Mouse (Mus musculus) frontal cortex, postnatal 14 days (tissue): ENCODE measurements around the gene Nt5c3b.

Source experiments
- DNase-seq, 2 experiments: peaks; one replicate each; pipeline ENCODE4 v3.0.0; 2022; ENCODE audit warnings: low spot score in 2 of 2

Gene Nt5c3b

GRCm38 (mm10) chr11:100399727-100400538 lies 41.7 kb downstream of the Nt5c3b start:
- DNase-seq = no peak

DNA sequence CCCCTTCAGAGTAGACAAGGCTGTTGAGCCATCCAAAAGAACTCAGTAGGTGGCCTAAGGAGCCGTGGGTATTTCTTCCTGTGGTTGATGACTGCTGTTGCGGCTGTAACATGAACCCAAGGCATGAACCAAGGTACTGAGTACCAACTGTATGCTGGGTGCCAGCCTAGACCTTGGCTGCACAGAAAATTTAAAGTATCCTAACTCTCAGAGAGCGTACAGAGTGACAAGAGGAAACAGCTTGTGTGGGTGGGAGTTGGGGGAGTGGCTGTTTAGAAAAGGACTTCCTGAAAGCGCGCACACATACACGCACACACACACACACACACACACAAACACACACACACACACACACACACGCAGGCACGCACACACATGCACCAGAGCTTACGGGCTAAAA lies 42.3 kb downstream of the Nt5c3b start:
- DNase-seq = no peak

GRCm38 (mm10) chr11:100398517-100398916 lies 43.1 kb downstream of the Nt5c3b start:
- DNase-seq = no peak

DNA sequence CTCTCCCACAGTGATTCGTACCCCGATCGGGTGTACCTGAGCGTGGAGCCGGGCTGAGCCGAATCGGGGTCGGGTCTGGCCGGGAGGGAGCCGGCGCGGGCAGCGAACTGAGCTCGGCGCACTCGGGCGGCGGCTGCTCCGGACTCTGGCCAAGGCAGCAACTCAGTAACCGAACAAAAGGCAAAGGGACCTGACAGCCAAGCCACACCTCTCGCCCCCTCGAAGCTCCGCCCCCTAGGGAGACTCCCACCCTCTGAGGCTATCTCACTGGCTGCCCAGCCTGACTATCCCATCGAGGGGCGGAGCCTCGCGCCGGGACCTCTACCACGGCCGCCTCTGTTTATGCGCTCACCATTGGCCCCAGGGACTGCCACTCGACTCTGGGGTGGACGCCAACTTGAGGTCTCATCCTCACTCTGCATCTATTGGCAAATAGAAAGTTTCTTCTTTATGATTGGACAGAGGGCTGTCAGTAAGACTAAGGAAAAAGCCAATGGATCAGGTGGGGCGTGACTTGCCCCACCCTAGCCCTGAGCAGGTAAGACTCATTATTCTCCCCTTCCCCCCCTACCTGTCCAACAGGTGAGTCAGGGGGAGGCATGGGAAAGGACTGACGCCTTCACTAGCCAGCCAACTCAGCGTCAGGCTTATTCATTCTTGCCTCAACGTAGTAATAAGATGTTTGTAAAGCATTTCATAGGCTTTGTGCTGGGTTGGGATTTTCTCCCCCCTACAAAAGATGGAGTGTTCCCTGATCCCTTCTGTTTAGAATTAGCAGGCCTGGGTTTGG lies 43.8 kb downstream of the Nt5c3b start, which contains the start of gene Jup:
Gene Jup, minus strand, starts transcription at position 164 of the 790 bp plus-strand sequence.
- peak; percentile 99 to 100 for DNase-seq

GRCm38 (mm10) chr11:100396886-100397599 lies 44.6 kb downstream of the Nt5c3b start:
- DNase-seq = no peak

- DNase-seq = no peak
Measured at GRCm38 (mm10) chr11:100395861-100396631, 45.6 kb downstream of the Nt5c3b start.

DNA sequence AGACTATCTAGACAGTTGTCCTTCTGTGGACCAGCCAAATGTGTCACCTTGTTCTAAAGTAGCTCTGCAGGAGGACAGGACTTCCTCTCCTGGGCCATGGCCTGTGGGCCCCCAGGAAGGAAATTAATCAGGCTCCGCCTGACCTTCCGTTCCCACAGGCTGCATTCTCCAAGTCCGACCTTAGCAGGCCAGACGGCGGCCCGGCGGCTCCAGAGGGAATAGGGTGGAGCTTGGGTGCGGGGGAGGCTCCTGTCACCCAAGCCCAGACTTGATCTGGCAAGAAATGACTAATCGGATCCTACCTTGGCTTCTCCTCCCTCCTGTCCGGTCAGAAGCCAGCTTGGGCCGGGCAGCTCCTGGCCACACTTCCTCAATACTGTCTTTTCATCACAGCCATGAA lies 46.4 kb downstream of the Nt5c3b start:
- no peak for DNase-seq

DNA sequence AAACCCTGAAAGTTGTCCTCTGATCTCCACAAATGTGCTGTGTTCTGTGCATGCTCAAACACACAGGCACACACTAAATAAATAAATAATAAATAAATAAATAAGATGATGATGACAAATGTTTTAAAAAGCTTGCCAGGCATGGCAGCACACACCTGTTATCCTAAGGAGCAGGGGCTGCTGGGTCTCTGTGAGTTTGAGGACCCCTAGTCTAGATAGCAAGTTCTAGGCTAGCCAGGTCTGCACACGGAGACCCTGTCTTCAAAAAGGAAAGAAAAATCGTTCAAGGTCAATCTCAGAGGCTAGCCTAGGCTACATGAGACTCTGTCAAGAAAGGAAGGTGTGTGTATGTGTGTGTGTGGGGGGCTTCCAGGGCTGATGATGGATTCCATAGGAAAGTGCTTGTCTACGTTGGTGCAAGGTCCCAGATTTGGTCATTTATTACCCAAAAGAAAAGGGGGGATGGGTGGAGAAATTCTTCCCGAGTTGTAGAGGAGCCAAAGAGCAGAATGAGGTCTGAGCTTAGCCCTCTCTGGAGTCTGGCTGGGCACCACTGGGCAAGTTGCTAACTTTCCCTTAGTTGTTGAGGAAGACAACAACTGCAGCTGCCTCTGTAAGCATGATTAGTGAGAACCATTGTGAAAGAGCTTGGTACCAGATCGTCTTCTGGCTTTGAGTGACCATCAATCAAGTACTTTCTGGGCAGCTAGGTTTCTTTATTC lies 47.1 kb downstream of the Nt5c3b start:
- no peak for DNase-seq

- DNase-seq = no peak
Measured at GRCm38 (mm10) chr11:100393733-100394132, 47.9 kb downstream of the Nt5c3b start.

- no peak for DNase-seq
Measured at GRCm38 (mm10) chr11:100392958-100393357, 48.6 kb downstream of the Nt5c3b start.

DNA sequence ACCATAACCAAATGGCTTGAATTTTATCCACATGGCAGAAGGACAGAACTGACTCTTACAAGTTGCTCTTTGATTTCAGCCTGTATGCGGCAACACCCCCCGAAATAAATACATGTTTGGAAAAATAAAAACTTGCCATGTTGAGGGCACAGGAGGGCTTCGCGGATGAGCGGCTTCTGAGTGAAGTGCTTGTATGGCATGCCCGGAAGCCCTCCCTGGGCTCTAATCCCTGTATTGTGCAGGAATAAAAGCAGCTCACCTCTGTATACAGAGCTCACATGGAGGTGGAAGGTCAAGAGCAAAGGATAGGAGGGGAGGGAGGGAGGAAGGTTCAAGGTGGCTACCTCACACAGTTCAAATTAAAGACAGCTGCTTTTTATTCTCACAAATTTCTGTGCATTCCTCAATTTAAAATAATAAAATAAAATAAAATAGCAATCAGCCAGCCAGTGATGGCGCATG lies 49.7 kb downstream of the Nt5c3b start:
- no peak for DNase-seq

DNA sequence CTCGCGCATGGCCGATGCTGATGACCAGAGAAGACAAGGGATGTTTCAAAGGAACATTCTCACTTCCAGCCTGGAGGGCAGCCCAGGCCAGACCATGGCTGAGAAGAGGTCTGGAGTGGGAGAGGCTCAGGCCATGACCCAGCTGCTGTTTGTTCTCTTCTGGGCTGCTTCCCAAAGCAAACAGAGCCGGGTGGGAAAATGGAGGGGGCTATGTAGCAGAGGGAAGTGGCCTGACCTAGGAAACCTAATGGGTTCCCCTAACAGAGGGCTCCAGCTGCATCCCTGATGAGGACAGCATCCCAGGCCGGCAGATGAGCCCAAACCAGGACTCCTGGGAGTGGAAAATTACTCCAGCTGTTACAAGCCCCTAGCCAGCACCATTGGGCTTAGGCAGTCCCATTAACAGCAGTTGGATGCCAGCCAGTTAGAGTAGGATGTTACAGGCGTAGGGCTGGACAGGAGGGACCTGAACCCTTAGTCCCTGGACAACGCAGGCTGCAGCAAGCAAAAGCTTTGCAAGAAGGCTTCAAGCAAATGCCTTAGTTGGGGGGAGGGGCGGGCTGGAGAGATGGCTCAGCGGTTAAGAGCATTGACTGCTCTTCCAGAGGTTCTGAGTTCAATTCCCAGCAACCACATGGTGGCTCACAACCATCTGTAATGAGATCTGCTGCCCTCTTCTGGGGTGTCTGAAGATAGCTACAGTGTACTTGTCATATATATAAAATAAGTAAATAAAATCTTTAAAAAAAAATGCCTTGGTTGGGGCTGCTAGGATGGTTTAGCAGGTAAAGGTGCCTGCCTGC lies 50.3 kb downstream of the Nt5c3b start:
- DNase-seq = no peak

- no peak for DNase-seq
Measured at GRCm38 (mm10) chr11:100389931-100390445, 51.6 kb downstream of the Nt5c3b start.

- no peak for DNase-seq
Measured at GRCm38 (mm10) chr11:100388588-100388987, 53.0 kb downstream of the Nt5c3b start.

- no peak for DNase-seq
Measured at GRCm38 (mm10) chr11:100387589-100388375, 53.8 kb downstream of the Nt5c3b start.

GRCm38 (mm10) chr11:100387111-100387510 lies 54.5 kb downstream of the Nt5c3b start:
- no peak for DNase-seq

GRCm38 (mm10) chr11:100386586-100386985 lies 55.0 kb downstream of the Nt5c3b start:
- no peak for DNase-seq

DNA sequence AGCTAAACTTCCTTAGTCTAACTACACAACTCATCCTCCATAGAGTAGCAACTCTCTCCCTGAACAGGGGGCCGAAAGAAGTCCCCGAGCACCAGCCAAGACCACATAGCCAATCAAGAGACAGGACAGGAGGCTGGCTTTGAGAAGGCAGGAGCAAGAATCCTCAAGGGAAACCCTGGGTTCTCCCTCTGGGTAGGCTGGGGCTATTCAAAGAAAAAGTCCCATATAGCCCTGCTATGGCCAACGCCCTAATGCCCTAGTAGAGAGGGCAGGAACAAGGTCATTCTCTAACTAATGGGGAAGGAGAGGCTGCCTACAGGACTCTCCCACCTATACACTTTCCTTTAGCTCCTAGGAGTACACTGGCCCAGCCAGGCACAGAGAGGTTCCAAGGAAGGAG lies 56.6 kb downstream of the Nt5c3b start:
- no peak for DNase-seq

GRCm38 (mm10) chr11:100382682-100383081 lies 58.9 kb downstream of the Nt5c3b start:
- DNase-seq = no peak
